Mouse (Mus musculus): ENCODE results near the gene Pms2. TPM values are rescaled to one million over a fixed set of nuclear protein-coding genes. Genes with fewer than 3 reads are reported as not detected.

Gene Pms2
- 1 to 10 TPM; 1.1 to 3.3 TPM for polyA plus RNA-seq (2012; fragmentation: generic; extraction: Trizol)

GRCm38 (mm10) chr5:143909417-143910400, at the start of gene Pms2, which contains the start of gene Aimp2:
Pms2 (plus strand) TSS chr5:143909964.
Aimp2 (minus strand) TSS chr5:143909847.

GRCm38 (mm10) chr5:143897635-143898330, 12.0 kb upstream of the Pms2 start, which contains the start of gene Ankrd61:
Ankrd61 (minus strand) TSS chr5:143897685.

GRCm38 (mm10) chr5:143927875-143928274, 18.1 kb downstream of the Pms2 start, which contains the start of gene Gm42421:
Gm42421 (plus strand) TSS chr5:143928175.

GRCm38 (mm10) chr5:143932831-143933230, 23.1 kb downstream of the Pms2 start, which contains the start of gene Rsph10b:
Rsph10b (plus strand) TSS chr5:143933035.

Other genes starting within 250 kb of the Pms2 start
- gene Usp42, start 177.7 kb upstream of the Pms2 start, polyA plus RNA-seq (2012; fragmentation: generic; extraction: Trizol) = 1 to 10 TPM; 2.6 to 4.7 TPM
- gene Eif2ak1, start 92.2 kb upstream of the Pms2 start, polyA plus RNA-seq (2012; fragmentation: generic; extraction: Trizol) = 10 to 100 TPM in 1 of 2 experiments, 1 to 10 TPM in 1; 4.2 to 15.4 TPM
- under 1 TPM; 0.04 to 0.26 TPM for gene Ankrd61, start 12.3 kb upstream of the Pms2 start, polyA plus RNA-seq (2012; fragmentation: generic; extraction: Trizol)
- 100 to 1,000 TPM in 1 of 2 experiments, 10 to 100 TPM in 1; 48.8 to 214 TPM for gene Aimp2, start 117 bp upstream of the Pms2 start, polyA plus RNA-seq (2012; fragmentation: generic; extraction: Trizol)
- gene Gm42421, start 18.2 kb downstream of the Pms2 start, polyA plus RNA-seq (2012; fragmentation: generic; extraction: Trizol) = under 1 TPM in 1 of 2 experiments, not detected in 1; 0.21 TPM
- under 1 TPM in 1 of 2 experiments, not detected in 1; 0.32 TPM for gene Rsph10b, start 23.1 kb downstream of the Pms2 start, polyA plus RNA-seq (2012; fragmentation: generic; extraction: Trizol)
- 10 to 100 TPM in 1 of 2 experiments, 1 to 10 TPM in 1; 6.6 to 25.0 TPM for gene Ccz1, start 104.9 kb downstream of the Pms2 start, polyA plus RNA-seq (2012; fragmentation: generic; extraction: Trizol)
- gene Ocm, start 116.7 kb downstream of the Pms2 start, polyA plus RNA-seq (2012; fragmentation: generic; extraction: Trizol) = not detected
- 1 to 10 TPM in 1 of 2 experiments, under 1 TPM in 1; 0.50 to 3.1 TPM for gene Lmtk2, start 190.5 kb downstream of the Pms2 start, polyA plus RNA-seq (2012; fragmentation: generic; extraction: Trizol)

Data from C3H10T1/2 (cell line).